Mouse (Mus musculus): Measurements from ENCODE around the gene Klhl13.
A peak's percentile ranks its signal among the peaks of the same experiment; 100 is the strongest.

The Klhl13 gene

GRCm38 (mm10) chrX:23364514-23365381 lies at the start of gene Klhl13:
TSS of gene Klhl13 (minus strand) at chrX:23365082.
- DNase-seq (ENCODE audit: low read depth, low spot score) = peak; percentile 85

DNA sequence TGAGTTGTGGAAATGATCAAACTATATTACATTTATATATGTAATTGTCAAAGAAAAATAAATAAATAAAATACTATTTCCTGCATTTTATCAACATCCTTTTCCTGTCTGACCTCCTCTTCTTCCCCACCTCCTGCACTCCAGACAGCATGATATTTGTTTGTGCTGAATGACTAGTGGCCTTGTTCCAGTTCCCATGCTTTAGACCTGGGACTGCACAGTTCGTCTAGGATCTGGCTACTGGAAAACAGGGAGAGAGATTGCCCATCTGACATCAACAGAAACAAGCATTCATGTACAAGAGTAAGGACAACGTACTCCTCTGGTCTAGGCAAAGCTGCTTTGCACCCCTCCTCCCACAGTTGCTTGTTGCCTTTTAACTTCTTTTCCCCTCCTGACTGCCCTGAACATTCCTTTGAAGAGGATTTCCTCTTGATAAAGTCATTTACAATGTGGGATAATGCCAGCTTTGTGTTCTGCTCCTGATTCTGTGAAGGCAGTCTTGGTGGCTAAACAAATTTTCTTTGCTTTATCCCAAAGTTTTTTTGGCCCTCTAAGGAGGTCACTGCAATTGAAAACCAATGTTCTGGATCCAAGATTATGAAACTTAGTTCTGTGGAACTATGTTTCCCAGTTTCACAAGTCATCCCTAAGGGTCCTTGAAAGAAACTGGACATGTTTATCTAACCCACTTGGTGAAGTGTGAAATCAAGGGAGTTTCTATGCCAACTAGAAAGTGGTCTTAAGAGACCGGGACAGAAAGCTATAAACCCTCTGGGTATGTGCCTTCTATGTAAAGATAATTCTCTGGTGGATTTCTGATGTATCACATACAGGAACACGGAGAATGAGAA lies 44.6 kb upstream of the Klhl13 start:
- DNase-seq (ENCODE audit: low read depth, low spot score) = no peak

- DNase-seq (ENCODE audit: low read depth, low spot score) = no peak
These were observed 23.8 kb upstream of the Klhl13 start for GRCm38 (mm10) chrX:23388716-23389115.

DNA sequence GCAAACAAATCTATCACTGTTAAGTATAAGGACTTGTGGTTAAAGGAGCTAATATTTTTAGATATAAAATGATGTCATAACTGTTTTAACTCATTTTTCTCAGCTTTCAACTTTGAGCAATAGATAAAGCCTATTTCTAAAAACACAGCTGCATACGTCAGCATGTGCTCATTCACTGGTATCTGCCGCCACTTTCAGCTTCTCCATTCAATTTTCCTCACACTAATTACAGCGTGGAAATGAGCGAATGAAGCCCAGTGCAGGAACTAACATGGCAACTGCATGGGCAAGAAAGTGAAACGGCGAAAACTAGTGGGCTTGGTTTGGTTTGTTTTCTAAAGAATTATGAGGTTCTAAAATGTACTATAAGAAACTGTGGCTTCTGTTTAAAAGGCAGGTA lies 1.4 kb downstream of the Klhl13 start:
- DNase-seq (ENCODE audit: low read depth, low spot score) = no peak

DNA sequence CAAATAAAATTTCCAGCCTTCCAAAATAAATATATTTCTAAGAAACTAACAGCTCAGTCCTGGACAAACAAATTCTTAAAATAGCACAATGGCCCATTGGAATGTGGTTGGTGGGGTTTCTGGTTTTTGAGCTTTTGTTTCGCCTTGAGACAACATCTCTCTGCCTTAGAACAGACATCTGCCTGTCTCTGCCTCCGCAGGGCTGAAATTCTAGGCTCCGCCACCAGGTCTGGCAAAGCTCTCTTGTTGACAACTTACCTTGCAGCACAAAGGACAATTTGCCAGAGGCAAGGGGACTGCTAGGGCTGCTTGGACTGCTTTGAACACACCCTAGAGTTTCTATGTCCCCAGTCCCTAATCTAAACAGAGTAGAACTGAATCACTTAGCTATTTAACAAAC lies 4.4 kb downstream of the Klhl13 start:
- peak; percentile 62 for DNase-seq (ENCODE audit: low read depth, low spot score)

- no peak for DNase-seq (ENCODE audit: low read depth, low spot score)
These were observed 14.8 kb downstream of the Klhl13 start for GRCm38 (mm10) chrX:23350083-23350482.

DNA sequence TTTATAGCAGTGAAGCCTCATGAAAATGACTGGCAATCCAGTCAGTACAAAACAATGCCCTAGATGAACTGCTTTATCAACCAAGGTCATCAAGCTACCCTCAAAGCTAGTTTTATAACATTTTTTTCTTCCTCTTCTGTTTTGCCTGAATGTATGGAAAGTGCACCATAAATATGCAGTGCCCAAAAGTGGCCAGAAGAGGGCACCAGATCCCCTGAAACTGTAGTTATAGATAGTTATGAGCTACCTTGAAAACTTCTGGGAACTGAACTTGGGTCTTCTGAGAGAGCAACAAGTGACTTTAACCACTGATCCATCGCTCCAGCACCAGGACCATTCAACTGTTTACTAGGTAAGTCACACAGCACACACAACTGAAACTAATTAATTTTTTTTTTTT lies 36.8 kb downstream of the Klhl13 start:
- peak; percentile 35 for DNase-seq (ENCODE audit: low read depth, low spot score)

GRCm38 (mm10) chrX:23318857-23319256 lies 46.0 kb downstream of the Klhl13 start:
- peak; percentile 73 for DNase-seq (ENCODE audit: low read depth, low spot score)

GRCm38 (mm10) chrX:23295952-23296598 lies 68.8 kb downstream of the Klhl13 start:
- peak; percentile 20 for DNase-seq (ENCODE audit: low read depth, low spot score)

DNA sequence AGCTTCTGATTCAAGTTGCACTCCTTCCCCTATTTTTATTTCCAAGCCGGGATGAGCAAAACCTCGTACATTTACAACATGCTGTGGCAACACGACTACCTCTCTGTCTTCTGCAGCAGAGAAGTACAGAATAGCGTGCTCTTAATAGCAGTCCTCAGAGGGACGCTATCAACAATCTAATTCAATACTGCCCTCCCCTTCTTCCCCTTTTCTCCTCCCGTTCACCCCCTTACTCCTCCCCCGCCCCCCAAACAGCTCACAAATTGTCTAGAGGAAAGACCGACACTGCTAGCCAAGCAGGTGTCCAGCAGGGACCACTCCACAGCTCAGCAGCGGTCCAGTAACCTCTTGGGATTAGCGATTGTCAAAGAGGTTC lies 79.5 kb downstream of the Klhl13 start:
- no peak for DNase-seq (ENCODE audit: low read depth, low spot score)

DNA sequence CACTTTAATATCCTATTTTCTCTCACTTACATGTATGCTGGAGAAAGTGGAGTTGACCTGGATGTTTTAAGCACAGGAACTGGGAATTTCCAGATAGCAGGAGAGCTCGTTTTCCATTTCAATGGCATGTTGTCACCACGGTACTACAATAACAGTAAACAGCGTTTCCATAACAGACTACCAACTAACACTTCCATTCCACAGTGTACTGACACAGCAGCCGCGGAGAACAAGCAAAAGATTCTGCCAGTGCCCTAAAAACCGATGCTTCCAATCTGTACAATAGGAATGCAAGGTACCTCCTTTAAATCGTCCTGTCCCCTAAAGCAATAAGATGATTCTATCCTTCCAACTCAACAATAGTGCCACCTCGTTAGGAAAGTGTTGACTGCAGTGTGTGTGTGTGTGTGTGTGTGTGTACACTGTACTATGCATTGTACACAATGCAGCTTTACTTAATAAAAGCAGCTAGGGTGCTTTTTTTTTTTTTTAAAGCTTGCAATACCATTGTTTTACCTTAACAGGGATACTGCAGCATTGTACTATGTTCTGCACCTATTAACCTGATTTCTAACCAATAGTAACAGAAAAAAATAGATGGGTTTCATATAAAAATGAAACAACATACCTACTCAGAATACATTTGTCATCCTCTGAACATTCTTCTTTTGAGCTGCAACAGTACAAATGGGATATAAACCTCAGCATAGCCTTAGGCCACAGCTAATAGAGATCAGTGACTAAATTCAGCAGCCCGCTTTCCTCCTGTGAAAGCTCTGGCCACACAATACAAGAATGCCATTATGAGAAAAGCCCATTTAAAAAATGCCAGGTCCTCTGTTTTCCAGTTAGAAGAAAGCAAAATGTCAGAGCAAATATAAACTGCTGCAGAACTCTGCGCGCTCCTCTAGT lies 80.1 kb downstream of the Klhl13 start:
- peak; percentile 1 for DNase-seq (ENCODE audit: low read depth, low spot score)

GRCm38 (mm10) chrX:23267601-23268000 lies 97.3 kb downstream of the Klhl13 start:
- no peak for DNase-seq (ENCODE audit: low read depth, low spot score)

DNA sequence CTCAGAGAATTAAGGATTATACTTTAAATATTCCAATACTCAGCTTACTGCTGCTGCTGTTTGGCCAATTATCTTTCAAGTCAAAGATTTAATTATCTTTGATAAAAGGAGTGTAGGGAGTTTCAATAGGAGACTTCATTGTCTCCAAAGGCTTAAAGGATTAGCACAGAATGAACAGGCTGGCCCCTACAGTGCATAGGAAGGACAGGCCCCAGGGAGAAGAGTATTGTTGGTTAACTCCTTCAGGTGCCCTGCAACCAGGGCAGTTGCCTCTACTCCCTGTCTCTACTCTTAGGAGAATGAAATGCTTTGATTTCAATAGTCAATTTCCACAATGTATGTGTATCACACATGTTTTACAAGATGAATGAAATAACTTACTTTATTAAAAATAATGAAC lies 116.1 kb downstream of the Klhl13 start:
- no peak for DNase-seq (ENCODE audit: low read depth, low spot score)
